In genomic region chr1:118955791-118956190, GRCm38 (mm10) we compare ENCODE assay signal across 22 mouse cellular contexts.
A peak's percentile ranks its signal among the peaks of the same experiment; 100 is the strongest.
DNase-seq lines count a peak whose midpoint lies in the region; ATAC-seq lines count a peak whose summit lies in the region.
"Had no signal": no experiment of that assay in that cellular context is flagged by ENCODE, and none has a peak within 500 bp of the region (broad histone marks: within the 10 kb centered on the region; RNA-seq: fewer than 3 reads in every experiment).

No protein-coding gene starts in this region.

- ATAC-seq in forebrain, embryonic 12.5 days (ENCODE audit: low FRiP score): no peak
- ATAC-seq in forebrain, embryonic 14.5 days: no peak
- peak; percentile 28; the same call in 1 of the 2 replicates for ATAC-seq in kidney, embryonic 16.5 days (ENCODE audit: low FRiP score, low TSS enrichment)
- ATAC-seq in embryonic facial prominence, embryonic 15.5 days (ENCODE audit: insufficient number of reproducible peaks, low FRiP score, low TSS enrichment, low read depth): no peak
- ATAC-seq in stomach, embryonic 14.5 days (ENCODE audit: insufficient number of reproducible peaks, insufficient read depth, low FRiP score, low read depth): no peak
- ATAC-seq: CD4-positive, CD25-positive, alpha-beta regulatory T cell, adult 4 months had no signal

- no peaks in the 10 kb centered on the region for H3K27me3 ChIP-seq in forebrain, embryonic 12.5 days
- H3K27me3 ChIP-seq in forebrain, embryonic 14.5 days (replicated peaks; ENCODE audit: control insufficient read depth, insufficient read depth, low read length): no peaks in the 10 kb centered on the region
- H3K27me3 ChIP-seq in kidney, embryonic 16.5 days (ENCODE audit: insufficient read depth, low read length): no peaks in the 10 kb centered on the region
- no peaks in the 10 kb centered on the region for H3K27me3 ChIP-seq in embryonic facial prominence, embryonic 15.5 days
- no peaks in the 10 kb centered on the region for H3K27me3 ChIP-seq in stomach, embryonic 14.5 days (ENCODE audit: control insufficient read depth, insufficient read depth, low read length)
- H3K27me3 ChIP-seq: liver, embryonic 15.5 days; lung, embryonic 15.5 days; megakaryocyte, embryonic 14.5 days; midbrain, embryonic 15.5 days; neural tube, embryonic 12.5 days had no signal

- no peak overlapping the region for H3K4me2 ChIP-seq in forebrain, embryonic 12.5 days
- H3K4me2 ChIP-seq in forebrain, embryonic 14.5 days (ENCODE audit: low read length): no peak overlapping the region
- no peak overlapping the region for H3K4me2 ChIP-seq in kidney, embryonic 16.5 days (replicated peaks; ENCODE audit: low read depth, low read length)
- no peak overlapping the region for H3K4me2 ChIP-seq in embryonic facial prominence, embryonic 15.5 days (replicated peaks)
- no peak overlapping the region for H3K4me2 ChIP-seq in stomach, embryonic 14.5 days (replicated peaks; ENCODE audit: low read depth, low read length)
- H3K4me2 ChIP-seq: liver, embryonic 15.5 days; lung, embryonic 15.5 days; midbrain, embryonic 15.5 days had no signal

- 93% methylated on average over 11 of the region's 11 CpGs for WGBS in forebrain, embryonic 12.5 days
- 95% methylated on average over 11 of the region's 11 CpGs for WGBS in forebrain, embryonic 14.5 days
- WGBS in kidney, embryonic 16.5 days: 84% methylated on average over 11 of the region's 11 CpGs
- WGBS in embryonic facial prominence, embryonic 15.5 days: 79% methylated on average over 11 of the region's 11 CpGs
- 89% methylated on average over 11 of the region's 11 CpGs for WGBS in stomach, embryonic 14.5 days

- H3K36me3 ChIP-seq in forebrain, embryonic 12.5 days (replicated peaks): no peaks in the 10 kb centered on the region; the same call in 1 of the 2 replicates
- H3K36me3 ChIP-seq in forebrain, embryonic 14.5 days (ENCODE audit: control insufficient read depth, insufficient read depth, low read length): no peaks in the 10 kb centered on the region
- H3K36me3 ChIP-seq in kidney, embryonic 16.5 days (ENCODE audit: insufficient read depth, low read length): no peaks in the 10 kb centered on the region
- H3K36me3 ChIP-seq in embryonic facial prominence, embryonic 15.5 days: peaks cover 12% of the 10 kb centered on the region; the same call in 1 of the 2 replicates
- H3K36me3 ChIP-seq in stomach, embryonic 14.5 days (ENCODE audit: control insufficient read depth, insufficient read depth, low read length): no peaks in the 10 kb centered on the region
- H3K36me3 ChIP-seq: liver, embryonic 15.5 days; lung, embryonic 15.5 days; midbrain, embryonic 15.5 days; neural tube, embryonic 12.5 days had no signal

- H3K27ac ChIP-seq in forebrain, embryonic 12.5 days: peak overlapping the region; percentile 67; the same call in 1 of the 2 replicates
- H3K27ac ChIP-seq in forebrain, embryonic 14.5 days (ENCODE audit: low read depth, low read length): no peak overlapping the region
- H3K27ac ChIP-seq in kidney, embryonic 16.5 days (ENCODE audit: low read length): no peak overlapping the region
- peak overlapping the region; percentile 61 for H3K27ac ChIP-seq in embryonic facial prominence, embryonic 15.5 days (replicated peaks)
- 0 out of 2 replicates have a peak overlapping the region, but pooled peaks have one; percentile 21 for H3K27ac ChIP-seq in stomach, embryonic 14.5 days (ENCODE audit: low read length)
- H3K27ac ChIP-seq: hindbrain, postnatal 0 days; liver, embryonic 15.5 days; lung, embryonic 15.5 days; neural tube, embryonic 12.5 days had no signal

- no peak overlapping the region for H3K4me3 ChIP-seq in forebrain, embryonic 12.5 days (replicated peaks)
- no peak overlapping the region for H3K4me3 ChIP-seq in forebrain, embryonic 14.5 days (ENCODE audit: low read depth, low read length)
- no peak overlapping the region for H3K4me3 ChIP-seq in kidney, embryonic 16.5 days (ENCODE audit: low read length)
- H3K4me3 ChIP-seq in embryonic facial prominence, embryonic 15.5 days (replicated peaks): no peak overlapping the region
- no peak overlapping the region for H3K4me3 ChIP-seq in stomach, embryonic 14.5 days (ENCODE audit: low read depth, low read length)
- H3K4me3 ChIP-seq: liver, embryonic 15.5 days; lung, embryonic 15.5 days; megakaryocyte, embryonic 14.5 days; midbrain, embryonic 15.5 days; neural tube, embryonic 12.5 days had no signal

- DNase-seq in forebrain, embryonic 14.5 days (ENCODE audit: low spot score): no peak
- DNase-seq in kidney, postnatal 36 days: no peak
- DNase-seq in yolk sac, embryonic 10.5 days (ENCODE audit: low spot score): no peak
- no peak for DNase-seq in adrenal gland, adult 2 months
- DNase-seq: cerebellum, adult 11-12 months; cerebellum, postnatal 10 days; lung, postnatal 36 days; right cerebral cortex, postnatal 25 days; spleen, adult 18-20 months; thymus, adult 18-20 months; thymus, postnatal 4 days had no signal

- peaks cover 28% of the 10 kb centered on the region for H3K4me1 ChIP-seq in forebrain, embryonic 12.5 days
- peaks cover 22% of the 10 kb centered on the region for H3K4me1 ChIP-seq in forebrain, embryonic 14.5 days (ENCODE audit: control insufficient read depth, insufficient read depth, low read length)
- peaks cover 36% of the 10 kb centered on the region for H3K4me1 ChIP-seq in kidney, embryonic 16.5 days (ENCODE audit: insufficient read depth, low read length)
- peaks cover 51% of the 10 kb centered on the region for H3K4me1 ChIP-seq in embryonic facial prominence, embryonic 15.5 days
- peaks cover 49% of the 10 kb centered on the region for H3K4me1 ChIP-seq in stomach, embryonic 14.5 days (ENCODE audit: control insufficient read depth, insufficient read depth, low read length)
- H3K4me1 ChIP-seq: liver, embryonic 15.5 days; megakaryocyte, embryonic 14.5 days had no signal

- no peak overlapping the region for H3K9ac ChIP-seq in forebrain, embryonic 12.5 days
- H3K9ac ChIP-seq in forebrain, embryonic 14.5 days (ENCODE audit: low read length): no peak overlapping the region
- no peak overlapping the region for H3K9ac ChIP-seq in kidney, embryonic 16.5 days (replicated peaks; ENCODE audit: low read length)
- H3K9ac ChIP-seq in embryonic facial prominence, embryonic 15.5 days: no peak overlapping the region
- no peak overlapping the region for H3K9ac ChIP-seq in stomach, embryonic 14.5 days (replicated peaks; ENCODE audit: low read depth, low read length)
- H3K9ac ChIP-seq: liver, embryonic 15.5 days; lung, embryonic 15.5 days; midbrain, embryonic 15.5 days; neural tube, embryonic 12.5 days had no signal

- H3K9me3 ChIP-seq in forebrain, embryonic 12.5 days: no peaks in the 10 kb centered on the region
- no peaks in the 10 kb centered on the region for H3K9me3 ChIP-seq in forebrain, embryonic 14.5 days (replicated peaks; ENCODE audit: control insufficient read depth, low read length)
- no peaks in the 10 kb centered on the region for H3K9me3 ChIP-seq in kidney, embryonic 16.5 days (ENCODE audit: low read length)
- H3K9me3 ChIP-seq in embryonic facial prominence, embryonic 15.5 days (replicated peaks): no peaks in the 10 kb centered on the region
- no peaks in the 10 kb centered on the region for H3K9me3 ChIP-seq in stomach, embryonic 14.5 days (ENCODE audit: control insufficient read depth, low read depth, low read length)
- H3K9me3 ChIP-seq: liver, embryonic 15.5 days; lung, embryonic 15.5 days; midbrain, embryonic 15.5 days; neural tube, embryonic 12.5 days had no signal

Comparison
In these comparisons a context has a peak if more than half of its experiments do, and no peak if none do; other contexts are left out.
1. H3K27ac ChIP-seq: peak in forebrain, embryonic 12.5 days (single experiment), embryonic facial prominence, embryonic 15.5 days (single experiment) and stomach, embryonic 14.5 days (single experiment); none in forebrain, embryonic 14.5 days (single experiment) and kidney, embryonic 16.5 days (single experiment).